Mouse (Mus musculus): ENCODE measurements around the gene Rpl13.

Gene Rpl13

GRCm38 (mm10) chr8:123105553-123106326 is 3.6 kb downstream of the Rpl13 start:
- in situ Hi-C loops (cut with MboI; ENCODE audit: unreplicated experiment in 2 of 2): loop anchor here in 1 of 2 experiments (10.0 kb wide), 1 partner anchor 201 kb away; no protein-coding TSS in a partner anchor

DNA sequence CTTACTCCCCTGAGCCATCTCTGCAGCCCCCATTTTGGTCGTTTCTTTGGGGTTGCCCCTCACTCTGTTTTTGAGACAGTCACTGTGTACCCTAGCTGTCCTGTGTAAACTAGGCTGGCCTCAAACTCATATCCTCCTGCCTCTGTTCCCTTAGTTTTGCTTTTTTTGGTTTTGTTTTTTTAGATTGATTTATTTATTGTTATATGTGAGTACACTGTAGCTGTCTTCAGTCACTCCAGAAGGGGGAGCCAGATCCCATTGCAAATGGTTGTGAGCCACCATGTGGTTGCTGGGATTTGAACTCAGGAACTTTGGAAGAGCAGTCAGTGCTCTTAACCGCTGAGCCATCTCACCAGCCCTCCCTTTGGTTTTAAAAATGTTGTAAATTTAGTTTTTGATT is 4.4 kb downstream of the Rpl13 start:
- in situ Hi-C loops (cut with MboI; ENCODE audit: unreplicated experiment in 2 of 2): loop anchor here in 1 of 2 experiments (10.0 kb wide), 1 partner anchor 202 kb away; no protein-coding TSS in a partner anchor

- in situ Hi-C loops (cut with MboI; ENCODE audit: unreplicated experiment in 2 of 2): loop anchor here in 1 of 2 experiments (10.0 kb wide), 1 partner anchor 203 kb away; no protein-coding TSS in a partner anchor
Observed at GRCm38 (mm10) chr8:123108010-123108409, 5.9 kb downstream of the Rpl13 start.

DNA sequence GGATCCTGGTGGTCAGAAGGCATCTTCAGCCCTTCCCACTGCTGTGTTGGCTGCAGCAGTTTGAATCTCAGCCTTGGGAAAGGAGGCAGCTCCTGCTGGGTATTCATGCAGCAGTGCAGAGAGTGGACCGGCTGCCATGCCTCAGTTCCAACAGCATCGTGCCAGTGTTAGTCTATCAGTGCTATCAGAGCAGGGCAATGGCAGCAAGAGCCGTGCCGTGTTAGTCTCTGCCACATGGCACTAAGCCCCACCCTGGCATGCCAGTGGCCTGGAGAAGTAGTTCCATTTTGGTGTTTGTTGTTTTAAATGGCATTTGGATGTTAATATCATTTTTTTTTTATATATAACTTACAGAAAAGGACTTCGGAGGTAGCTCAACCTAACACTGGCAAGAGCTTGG is 6.8 kb downstream of the Rpl13 start:
- in situ Hi-C loops (cut with MboI; ENCODE audit: unreplicated experiment in 2 of 2): loop anchor here in 1 of 2 experiments (10.0 kb wide), 1 partner anchor 204 kb away; no protein-coding TSS in a partner anchor

- in situ Hi-C loops (cut with MboI; ENCODE audit: unreplicated experiment in 2 of 2): loop anchor here in 1 of 2 experiments (5.0 to 10.0 kb wide), 3 partner anchors 84 to 493 kb away; no protein-coding TSS in a partner anchor
Observed at GRCm38 (mm10) chr8:123110649-123111048, 8.5 kb downstream of the Rpl13 start.

DNA sequence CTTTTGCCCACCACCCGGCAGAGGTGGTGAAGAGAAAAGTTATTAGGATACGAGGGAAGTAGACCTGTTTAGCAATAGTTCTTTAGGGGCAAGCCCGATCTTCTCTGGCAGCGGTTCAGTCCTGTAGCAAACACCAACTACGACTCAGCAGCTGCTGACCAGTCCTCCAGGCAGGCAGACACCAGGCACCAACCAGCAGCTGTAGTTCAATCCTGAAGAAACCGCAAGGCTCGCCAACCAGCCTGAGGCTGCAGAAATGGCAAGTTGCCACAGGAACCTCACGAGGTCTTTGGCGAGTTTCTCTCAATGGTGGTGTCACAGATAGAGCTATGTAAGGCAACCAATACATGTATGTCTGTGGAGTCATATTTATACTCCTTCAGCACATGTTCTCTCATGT is 10.7 kb downstream of the Rpl13 start:
- in situ Hi-C loops (cut with MboI; ENCODE audit: unreplicated experiment in 2 of 2): loop anchor here in 1 of 2 experiments (5.0 to 10.0 kb wide), 3 partner anchors 82 to 496 kb away; no protein-coding TSS in a partner anchor

GRCm38 (mm10) chr8:123113908-123114469 is 11.8 kb downstream of the Rpl13 start:
- in situ Hi-C loops (cut with MboI; ENCODE audit: unreplicated experiment in 2 of 2): loop anchor here in 1 of 2 experiments (5.0 to 10.0 kb wide), 3 partner anchors 81 to 497 kb away; no protein-coding TSS in a partner anchor

GRCm38 (mm10) chr8:123114644-123115043 is 12.5 kb downstream of the Rpl13 start:
- in situ Hi-C loops (cut with MboI; ENCODE audit: unreplicated experiment in 2 of 2): loop anchor here in 1 of 2 experiments (5.0 to 10.0 kb wide), 3 partner anchors 80 to 497 kb away; no protein-coding TSS in a partner anchor

DNA sequence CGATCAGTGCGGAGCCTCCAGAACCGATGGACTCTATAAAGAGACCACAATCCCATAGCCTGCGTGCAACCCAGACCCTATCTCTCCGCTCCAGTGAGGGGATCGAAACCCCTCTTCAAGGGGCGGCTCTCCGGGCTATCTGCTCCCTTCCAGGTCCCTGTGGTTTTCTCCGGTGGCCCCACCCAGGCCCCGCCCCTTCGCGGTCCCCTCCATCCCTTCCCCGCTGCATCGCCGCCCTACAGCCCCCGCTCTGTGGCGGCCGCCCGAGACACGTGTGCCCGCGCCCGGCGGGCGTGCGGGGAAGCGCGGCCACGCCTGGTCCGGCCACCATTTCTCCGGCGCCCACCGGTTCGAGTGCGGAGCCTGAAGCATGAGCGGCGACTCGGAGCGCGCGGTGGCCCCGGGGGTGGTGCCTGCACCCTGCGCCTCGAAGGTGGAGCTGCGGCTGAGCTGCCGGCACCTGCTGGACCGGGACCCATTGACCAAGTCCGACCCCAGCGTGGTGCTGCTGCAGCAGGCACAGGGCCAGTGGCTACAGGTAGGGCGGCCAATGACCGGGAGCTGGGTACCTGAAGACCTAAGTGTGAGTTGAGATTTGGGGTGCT is 15.1 kb downstream of the Rpl13 start, which contains the start of gene Cpne7:
TSS of gene Cpne7 (plus strand) at position 248 of the 605 bp plus-strand sequence.
- in situ Hi-C loops (cut with MboI; ENCODE audit: unreplicated experiment in 2 of 2): loop anchor here in 1 of 2 experiments (10.0 kb wide), 1 partner anchor 78 kb away; no protein-coding TSS in a partner anchor

- in situ Hi-C loops (cut with MboI; ENCODE audit: unreplicated experiment in 2 of 2): loop anchor here in 1 of 2 experiments (10.0 kb wide), 1 partner anchor 77 kb away; no protein-coding TSS in a partner anchor
Observed at GRCm38 (mm10) chr8:123117744-123118143, 15.6 kb downstream of the Rpl13 start.

GRCm38 (mm10) chr8:123122059-123122458 is 19.9 kb downstream of the Rpl13 start:
- in situ Hi-C loops (cut with MboI; ENCODE audit: unreplicated experiment in 2 of 2): no loop called here

- in situ Hi-C loops (cut with MboI; ENCODE audit: unreplicated experiment in 2 of 2): no loop called here
Observed at GRCm38 (mm10) chr8:123122670-123123069, 20.5 kb downstream of the Rpl13 start.

DNA sequence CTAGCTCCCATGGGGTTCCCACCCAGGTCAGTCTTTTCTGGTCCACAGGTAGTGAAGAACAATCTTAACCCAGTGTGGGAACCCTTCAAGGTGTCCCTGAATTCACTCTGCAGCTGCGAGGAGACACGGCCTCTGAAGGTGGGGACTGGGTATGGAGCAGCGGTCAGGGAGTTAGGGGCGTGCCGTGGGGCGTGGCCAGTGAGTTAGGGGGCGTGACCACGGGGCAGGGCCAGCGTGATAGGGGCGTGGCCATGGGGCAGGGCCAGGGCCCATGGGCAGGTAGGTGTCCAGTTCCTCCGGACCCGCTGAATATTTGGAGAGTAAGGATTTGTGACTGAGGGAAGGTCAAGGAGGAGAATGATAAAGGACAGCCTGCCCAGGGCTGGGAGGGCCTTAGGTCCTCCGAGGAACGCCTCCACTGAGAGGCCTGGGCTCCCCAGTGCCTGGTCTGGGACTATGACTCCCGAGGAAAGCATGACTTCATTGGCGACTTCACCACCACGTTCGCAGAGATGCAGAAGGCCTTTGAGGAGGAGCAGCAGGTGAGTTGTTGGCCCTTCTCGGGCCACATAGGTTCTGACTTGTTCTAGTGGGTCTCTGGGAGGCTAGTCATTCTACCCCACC is 24.2 kb downstream of the Rpl13 start:
- in situ Hi-C loops (cut with MboI; ENCODE audit: unreplicated experiment in 2 of 2): no loop called here

DNA sequence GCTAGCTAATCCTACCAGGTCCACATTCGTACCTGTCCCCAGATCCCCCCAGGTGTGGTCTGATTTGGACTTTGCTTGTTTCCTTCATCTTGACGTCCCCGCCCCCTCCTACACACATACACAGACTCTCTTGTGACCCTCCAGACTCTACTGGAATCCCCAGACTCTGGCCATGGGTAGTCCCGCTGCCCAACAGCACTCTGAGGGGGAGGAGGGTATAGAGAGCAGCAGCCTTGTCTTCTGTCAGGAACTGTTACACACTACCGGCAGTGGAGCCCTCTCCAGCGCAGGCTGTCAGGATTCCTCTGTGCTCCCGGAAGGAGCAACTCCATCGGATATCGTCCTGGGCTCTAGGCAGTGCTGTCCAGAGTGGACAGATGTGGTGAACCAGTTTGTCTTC is 28.9 kb downstream of the Rpl13 start:
- in situ Hi-C loops (cut with MboI; ENCODE audit: unreplicated experiment in 2 of 2): no loop called here

DNA sequence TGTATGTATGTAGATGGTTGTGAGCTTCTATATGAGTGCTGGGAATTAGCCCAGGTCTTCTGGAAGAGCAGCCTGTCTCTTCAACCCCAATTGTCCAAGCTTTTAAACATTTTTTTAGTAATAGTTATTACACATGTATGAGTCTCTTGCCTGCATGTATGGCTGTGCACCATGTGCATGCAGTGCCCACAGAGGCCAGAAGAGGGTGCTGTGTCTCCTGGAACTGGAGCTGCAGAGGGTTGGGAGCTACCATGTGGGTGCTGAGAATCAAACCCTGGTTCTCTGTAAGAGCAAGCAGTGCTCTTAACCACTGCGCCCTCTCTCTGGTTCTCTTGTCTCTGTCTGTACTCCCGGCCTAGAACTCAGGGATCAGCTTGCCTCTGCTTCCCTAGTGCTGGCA is 30.8 kb downstream of the Rpl13 start:
- in situ Hi-C loops (cut with MboI; ENCODE audit: unreplicated experiment in 2 of 2): no loop called here

- in situ Hi-C loops (cut with MboI; ENCODE audit: unreplicated experiment in 2 of 2): no loop called here
Observed at GRCm38 (mm10) chr8:123134149-123134713, 32.1 kb downstream of the Rpl13 start.

GRCm38 (mm10) chr8:123135406-123135805 is 33.3 kb downstream of the Rpl13 start:
- in situ Hi-C loops (cut with MboI; ENCODE audit: unreplicated experiment in 2 of 2): no loop called here

- in situ Hi-C loops (cut with MboI; ENCODE audit: unreplicated experiment in 2 of 2): no loop called here
Observed at GRCm38 (mm10) chr8:123135806-123136205, 33.7 kb downstream of the Rpl13 start.

DNA sequence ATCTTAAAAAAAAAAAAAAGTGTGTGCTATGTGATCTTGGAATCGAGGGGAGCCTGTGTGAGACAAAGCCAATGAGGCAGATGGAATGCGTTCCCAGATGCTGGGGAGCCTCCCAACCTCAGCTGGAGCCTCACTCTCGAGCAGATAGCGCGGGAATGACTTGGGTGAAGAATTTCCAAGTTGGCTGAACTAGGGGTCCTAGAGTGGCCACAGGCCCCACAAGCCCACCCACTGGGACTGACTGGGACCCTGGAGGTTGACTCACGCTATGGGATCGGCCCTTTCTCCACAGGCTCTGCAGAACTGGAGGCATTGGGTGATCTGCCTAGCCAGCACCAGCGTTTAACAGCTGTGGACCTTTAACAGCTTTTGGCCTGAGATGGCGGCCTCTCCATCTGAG is 34.1 kb downstream of the Rpl13 start:
- in situ Hi-C loops (cut with MboI; ENCODE audit: unreplicated experiment in 2 of 2): no loop called here

GRCm38 (mm10) chr8:123137645-123138077 is 35.5 kb downstream of the Rpl13 start:
- in situ Hi-C loops (cut with MboI; ENCODE audit: unreplicated experiment in 2 of 2): no loop called here
